Mouse (Mus musculus) kidney, postnatal 14 days (tissue): ENCODE data around the gene Umod.

Experiments
- DNase-seq: peaks from one replicate; pipeline ENCODE4 v3.0.0; 2022; ENCODE audit warnings: mixed read lengths

Gene Umod

DNA sequence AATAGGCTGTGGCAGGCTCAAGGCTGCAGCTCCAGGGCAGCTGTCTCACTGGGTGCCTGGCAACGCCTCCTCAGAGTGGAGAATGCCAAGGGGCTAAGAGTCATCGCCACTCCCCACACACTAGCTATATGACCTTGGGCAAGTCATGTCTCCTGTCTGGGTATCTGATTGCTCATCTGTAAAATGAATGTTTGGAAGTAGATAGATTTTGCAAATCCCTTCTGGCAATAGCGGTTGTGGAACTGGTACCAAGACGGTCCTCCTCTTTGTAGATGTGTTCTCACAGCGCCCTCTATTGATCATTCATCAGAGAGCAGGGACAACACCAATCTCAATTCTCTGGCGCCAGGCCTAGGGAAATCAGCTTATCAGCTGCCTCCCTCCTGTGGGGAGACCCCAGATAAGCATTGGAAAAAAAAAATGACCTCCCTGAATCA is 51.9 kb downstream of the Umod start:
- DNase-seq, result peak; percentile 35

- DNase-seq, result no peak
These were observed 58.4 kb downstream of the Umod start for GRCm38 (mm10) chr7:119420730-119421129.

DNA sequence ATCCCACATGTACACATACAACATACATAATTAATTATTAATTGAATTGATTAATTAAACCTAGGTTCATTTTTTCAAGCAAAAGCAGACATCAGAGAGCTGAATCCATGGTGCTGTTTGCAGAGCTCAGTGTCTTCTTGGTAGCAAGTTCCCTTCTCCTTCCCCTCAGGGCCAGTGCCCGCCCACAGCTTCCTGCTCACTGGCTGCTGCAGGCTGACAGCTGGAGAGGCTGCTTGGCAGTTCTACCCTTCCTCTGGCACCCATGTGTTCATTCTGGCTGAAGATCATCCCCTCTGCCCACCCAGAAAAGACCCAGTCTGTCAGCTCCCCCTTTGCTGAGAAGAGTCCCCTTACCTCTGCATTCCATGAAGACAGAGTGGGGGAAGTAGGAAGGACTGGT is 60.6 kb downstream of the Umod start:
- DNase-seq, result no peak
